Mouse (Mus musculus): ENCODE results near the gene Ltb4r2.

The Ltb4r2 gene

DNA sequence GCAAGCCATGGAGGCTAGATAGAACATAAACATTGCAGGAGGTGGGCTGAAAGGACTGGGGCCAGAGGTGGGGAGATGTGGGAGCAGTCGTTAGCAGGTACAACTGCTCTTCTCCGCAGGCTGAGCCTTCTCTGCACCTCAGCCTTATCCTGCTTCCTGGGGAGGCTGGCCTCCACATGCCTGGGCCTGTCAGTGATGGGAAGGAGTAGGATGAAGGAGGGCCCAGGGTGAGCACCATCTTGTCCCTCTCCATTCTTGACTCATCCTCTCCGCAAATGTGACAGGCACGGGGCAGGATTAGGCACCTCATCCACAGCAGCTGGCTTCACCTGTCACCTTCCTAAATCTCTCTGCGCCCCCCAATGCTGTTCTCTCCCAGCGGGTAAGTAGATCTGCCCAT, at the start of gene Ltb4r2:
TSS of gene Ltb4r2 (plus strand) at position 266 of the 400 bp plus-strand sequence.
- DNase-seq: no peak

DNA sequence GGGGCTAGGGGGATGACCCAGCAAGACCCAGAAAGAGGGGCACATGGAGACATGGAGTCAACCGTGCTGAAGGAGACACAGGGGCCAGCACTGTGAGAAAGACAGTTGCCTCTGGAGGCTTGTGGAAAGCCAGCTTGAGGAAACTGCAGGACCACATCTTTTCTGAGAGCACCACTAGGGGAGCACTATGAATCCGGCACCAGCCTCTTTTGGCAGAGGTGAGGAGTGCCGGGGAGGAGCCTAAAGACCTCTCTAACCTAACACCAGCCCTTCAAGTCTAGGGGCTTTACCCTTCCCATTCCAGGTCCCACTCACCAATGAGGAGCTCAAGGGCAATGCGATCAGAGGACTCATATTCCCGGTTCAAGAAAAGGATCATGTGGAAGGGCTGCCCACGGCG, 49.4 kb upstream of the Ltb4r2 start:
- no peak for DNase-seq

- DNase-seq: no peak
Observed at GRCm38 (mm10) chr14:55713007-55713728, 48.1 kb upstream of the Ltb4r2 start.

- no peak for DNase-seq
Observed at GRCm38 (mm10) chr14:55713729-55714122, 47.5 kb upstream of the Ltb4r2 start, which contains the start of gene Tgm1. Gene Tgm1, minus strand, starts transcription at chr14:55713926.

- DNase-seq: no peak
Observed at GRCm38 (mm10) chr14:55714893-55715292, 46.3 kb upstream of the Ltb4r2 start.

DNA sequence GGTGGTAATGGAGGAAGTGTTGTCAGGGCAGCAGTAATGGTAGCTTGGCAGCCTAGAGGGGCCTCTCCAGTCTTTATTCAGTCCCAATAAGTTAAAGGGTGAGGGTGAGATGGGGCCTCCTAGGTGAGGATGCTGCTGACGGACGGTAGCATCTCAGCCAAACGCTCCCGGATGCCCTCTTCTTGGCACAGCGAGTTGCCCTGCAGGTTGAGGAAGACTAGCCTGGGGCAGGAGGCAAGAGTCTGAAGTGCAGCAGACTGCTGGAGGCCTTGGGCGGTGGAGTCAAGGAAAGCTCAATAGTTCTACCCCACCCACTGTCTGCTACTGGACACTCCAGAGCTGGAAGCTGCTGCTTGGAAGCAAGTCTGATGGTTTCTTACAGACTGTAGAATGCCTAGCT, 45.0 kb upstream of the Ltb4r2 start:
- DNase-seq: no peak

GRCm38 (mm10) chr14:55716884-55717283, 44.3 kb upstream of the Ltb4r2 start:
- DNase-seq: no peak

DNA sequence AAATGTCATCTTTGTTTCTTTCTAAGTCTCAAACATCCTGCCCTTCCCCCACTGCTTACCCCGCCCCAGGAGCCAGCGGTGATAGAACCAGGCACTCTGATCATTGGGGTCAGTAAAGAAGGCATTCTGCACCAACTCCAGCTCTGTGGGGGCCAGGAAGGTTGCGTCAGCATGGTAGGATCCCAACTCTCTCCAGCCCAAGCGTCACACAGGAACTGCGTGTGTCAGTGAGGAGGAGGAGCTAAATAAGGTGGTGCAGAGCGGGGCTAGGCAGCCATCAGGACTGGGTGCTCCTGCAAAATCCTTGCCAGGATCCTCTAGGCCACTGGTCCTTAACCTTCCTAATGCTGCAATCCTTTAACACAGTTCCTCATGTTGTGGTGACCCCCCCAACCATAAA, 41.5 kb upstream of the Ltb4r2 start:
- no peak for DNase-seq

- DNase-seq: no peak
Observed at GRCm38 (mm10) chr14:55720666-55721065, 40.6 kb upstream of the Ltb4r2 start.

DNA sequence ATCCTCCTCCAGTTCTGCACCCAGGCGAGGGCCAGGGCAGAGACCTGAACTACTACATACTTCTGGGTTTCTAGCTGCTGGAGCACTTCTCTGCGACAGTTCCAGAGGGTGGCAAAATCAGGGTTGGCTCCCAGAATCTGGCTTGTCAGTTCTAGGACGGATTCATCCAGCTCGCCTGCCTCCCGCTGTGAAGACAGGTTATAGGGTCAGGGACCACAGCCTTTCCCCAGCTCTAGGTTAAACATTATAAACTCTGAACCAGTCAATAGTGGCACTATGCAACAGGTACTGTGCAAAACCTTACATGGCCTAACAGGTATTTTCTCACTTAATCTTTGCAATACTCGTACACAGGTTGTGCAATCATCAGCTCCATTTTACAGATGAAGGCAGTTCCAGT, 40.2 kb upstream of the Ltb4r2 start:
- no peak for DNase-seq

- peak; percentile 93 to 96 for DNase-seq
Observed at GRCm38 (mm10) chr14:55721700-55722437, 39.4 kb upstream of the Ltb4r2 start, which contains the start of gene Rabggta. Gene Rabggta, minus strand, starts transcription at chr14:55722263.

DNA sequence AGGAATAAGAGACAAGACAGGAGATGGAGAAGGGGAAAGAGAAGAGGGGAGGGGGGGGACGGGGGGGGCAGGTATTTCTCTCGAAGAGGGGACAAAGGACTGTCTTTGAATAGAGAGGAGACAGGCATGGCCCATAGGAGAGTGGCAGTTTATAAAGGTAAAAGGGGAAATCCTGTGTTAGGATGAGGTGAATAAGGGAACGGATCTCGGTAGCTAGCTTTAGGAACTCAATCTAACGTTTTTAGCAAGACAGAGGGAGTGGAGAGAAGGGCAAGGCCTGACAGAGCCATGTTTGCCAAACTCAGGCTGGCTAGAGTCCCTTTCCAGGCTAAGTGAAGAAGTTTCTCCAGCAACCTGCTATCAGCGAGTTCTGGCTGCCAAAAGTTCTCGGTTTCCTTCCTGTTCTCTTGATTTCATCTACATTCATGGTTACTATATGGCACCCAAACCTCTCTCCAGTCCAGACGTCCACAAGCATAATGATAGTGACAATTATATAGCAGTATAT, 38.7 kb upstream of the Ltb4r2 start:
- DNase-seq: no peak

- no peak for DNase-seq
Observed at GRCm38 (mm10) chr14:55723433-55723832, 37.8 kb upstream of the Ltb4r2 start.

DNA sequence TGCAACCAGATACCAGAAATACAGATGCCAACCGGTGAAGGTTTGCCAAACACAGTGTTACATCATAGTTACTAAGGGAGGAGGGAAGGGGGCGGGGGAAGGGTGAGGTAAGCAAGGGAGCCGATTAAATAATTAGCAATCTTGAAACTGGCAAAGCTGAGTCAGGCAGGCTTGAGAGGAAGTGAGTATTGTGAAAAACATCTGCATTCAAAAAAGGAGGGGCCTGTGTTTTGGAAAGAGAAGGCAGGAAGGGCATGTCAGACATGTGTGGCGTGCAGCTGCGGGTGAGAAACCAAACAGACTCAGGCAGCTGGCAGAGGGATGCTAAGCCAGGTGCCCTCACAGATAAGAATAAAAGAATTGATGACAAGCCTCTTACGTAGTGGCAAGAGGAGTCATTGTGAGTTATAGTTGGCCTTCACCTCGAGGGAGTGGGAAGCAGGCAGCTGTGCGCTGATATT, 36.8 kb upstream of the Ltb4r2 start:
- DNase-seq: peak; percentile 69 to 84

GRCm38 (mm10) chr14:55726261-55726660, 35.0 kb upstream of the Ltb4r2 start:
- DNase-seq: no peak

DNA sequence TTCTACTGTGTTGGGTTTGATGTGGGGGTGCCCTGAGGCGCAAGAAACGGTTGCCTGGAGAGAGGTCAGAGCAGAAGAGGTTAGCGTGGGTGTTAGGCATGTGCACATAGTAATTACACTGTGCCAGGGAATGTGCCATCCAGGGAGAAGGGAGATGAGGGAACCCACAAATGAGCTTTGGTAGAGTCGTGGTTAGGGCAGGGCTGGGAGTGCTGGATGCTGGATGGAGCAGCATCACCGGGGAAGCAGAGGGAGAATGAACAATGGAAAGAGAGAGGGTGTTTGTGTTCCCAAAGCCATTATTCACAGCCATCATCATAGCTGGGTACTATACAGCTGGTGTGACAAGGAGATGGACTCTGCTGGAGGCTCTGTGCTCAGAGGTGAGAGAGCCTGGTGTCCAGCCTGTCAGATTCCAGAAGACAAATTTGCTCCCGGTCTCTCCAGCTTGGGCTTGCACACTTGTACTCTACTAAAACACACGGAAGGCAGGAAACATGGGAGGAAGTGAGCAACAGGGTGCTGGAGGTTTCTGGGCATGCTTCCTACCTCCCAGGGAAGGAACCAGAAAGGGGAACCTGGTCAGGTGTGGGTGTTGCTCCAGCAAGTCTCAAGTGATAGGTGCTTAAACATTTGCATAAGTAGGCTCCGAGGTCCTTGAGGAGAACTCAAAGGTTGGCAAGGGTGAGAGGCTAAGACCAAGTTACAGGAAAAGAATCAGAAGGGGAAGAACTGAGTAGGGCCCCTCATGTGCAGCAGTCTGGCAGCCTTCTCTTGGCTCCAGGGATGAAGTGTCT, 33.1 kb upstream of the Ltb4r2 start:
- DNase-seq: no peak

- DNase-seq: no peak
Observed at GRCm38 (mm10) chr14:55730116-55730515, 31.1 kb upstream of the Ltb4r2 start.

DNA sequence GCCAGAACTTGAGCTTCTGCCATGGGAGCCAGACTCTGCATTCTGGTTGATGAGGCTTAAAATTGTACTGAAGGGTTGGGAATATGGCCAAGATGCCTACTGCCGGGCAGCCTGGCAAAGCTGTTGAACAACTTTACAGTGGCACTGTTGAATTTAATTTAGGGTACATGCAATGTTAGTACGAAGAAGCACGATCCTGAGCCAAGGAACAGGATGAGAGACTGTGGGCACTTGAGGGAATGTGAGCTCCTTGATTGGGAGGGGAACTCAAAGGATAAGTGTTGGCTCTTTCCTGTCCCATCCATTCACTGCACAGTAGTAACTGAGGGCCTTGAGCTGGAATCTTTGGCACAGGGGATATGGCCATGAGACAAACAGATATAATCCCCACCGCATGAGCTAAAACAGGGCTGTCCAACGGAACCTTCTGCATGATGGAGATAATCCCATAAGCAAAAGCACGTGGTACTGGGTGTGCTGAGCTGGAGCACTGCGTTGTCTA, 30.6 kb upstream of the Ltb4r2 start:
- no peak for DNase-seq

- DNase-seq: no peak
Observed at GRCm38 (mm10) chr14:55733889-55734288, 27.3 kb upstream of the Ltb4r2 start.

DNA sequence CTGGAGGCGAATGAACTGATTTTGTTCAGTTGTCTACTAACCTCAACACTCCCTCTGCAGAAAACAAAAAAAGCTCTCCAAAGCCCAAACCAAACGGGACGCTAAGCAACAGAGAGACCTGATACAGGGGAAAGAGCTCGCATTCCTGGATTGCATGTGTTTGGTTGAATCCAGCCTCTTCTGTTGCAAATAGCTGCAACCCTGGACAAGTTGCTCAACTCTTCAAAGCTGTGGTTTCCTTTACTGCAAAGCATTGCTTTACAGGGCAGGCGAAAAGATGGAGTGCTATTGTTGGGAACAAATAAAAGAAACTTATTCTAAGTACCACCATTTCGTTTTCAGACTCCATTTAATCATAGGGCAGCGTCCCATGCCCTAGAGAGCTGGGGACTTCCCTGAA, 26.4 kb upstream of the Ltb4r2 start:
- DNase-seq: no peak

DNA sequence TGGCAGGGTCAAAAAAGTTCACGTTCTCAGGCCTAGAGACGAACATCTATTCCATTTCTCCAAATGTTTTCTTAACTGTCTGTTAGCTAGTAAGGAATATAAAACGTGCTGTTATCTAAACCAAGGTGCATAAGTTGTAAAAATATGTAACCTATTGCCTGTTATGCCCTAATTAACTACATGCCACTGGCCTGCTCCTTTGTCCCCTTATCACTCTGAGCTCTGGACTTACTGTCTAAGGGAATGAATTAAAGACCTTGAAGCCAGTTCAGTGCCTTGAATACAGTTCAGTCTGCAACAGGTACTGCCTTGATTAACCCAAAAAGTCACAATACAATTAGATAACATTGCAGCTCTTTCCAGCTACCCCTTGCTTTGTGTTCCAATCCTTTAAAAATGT, 25.9 kb upstream of the Ltb4r2 start:
- DNase-seq: no peak

GRCm38 (mm10) chr14:55735758-55736157, 25.5 kb upstream of the Ltb4r2 start:
- no peak for DNase-seq
